Mouse (Mus musculus): ENCODE data around the gene Ehbp1.

Ehbp1 gene

DNA sequence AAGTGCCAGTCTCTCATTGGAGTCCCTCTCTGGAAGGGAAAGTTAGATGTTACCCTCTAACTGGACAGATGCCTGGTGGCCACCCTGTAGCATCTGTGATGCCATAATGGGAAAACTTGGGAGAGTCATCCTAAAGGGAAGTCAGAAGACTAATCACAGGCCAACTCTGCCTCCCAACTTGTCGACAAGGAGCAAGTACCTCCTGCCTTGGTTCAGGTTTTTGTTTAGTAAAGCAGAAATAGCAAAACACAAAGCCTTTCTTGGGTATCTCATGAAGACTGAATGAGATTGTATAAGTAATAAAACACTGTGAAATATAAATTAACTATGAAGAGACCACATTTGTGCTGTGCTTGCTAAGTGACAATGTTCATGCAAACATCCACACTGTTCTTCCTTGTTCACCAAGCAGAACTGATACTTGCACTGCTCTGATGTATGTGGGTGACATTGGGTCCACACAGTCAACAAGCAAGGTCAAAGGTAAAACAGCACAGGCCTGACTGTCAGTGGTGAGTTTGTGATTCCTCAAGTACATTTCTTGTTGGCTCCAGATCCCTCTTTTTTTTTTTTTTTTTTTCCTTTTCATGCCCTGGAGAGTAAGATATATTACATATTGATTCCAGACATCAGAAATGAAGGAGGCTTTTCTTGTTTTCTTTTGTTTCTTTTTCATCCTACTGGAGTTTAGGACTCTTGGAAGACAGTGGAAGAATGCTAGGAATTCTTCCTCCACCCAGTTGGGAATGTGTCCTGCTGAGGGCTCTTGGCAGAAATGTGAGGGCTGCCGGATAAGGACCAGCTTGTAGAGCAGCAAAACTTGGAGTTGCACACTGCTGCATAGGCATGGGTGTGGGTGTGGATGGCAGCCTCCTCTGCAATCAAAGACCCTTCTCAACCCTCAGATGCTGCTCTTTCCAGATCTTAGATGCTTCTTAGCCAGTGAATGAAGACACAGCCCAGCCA lies at the start of gene Ehbp1:
Ehbp1 (minus strand) TSS at position 51 of the 966 bp plus-strand sequence.
- DNase-seq, result peak; percentile 92

DNA sequence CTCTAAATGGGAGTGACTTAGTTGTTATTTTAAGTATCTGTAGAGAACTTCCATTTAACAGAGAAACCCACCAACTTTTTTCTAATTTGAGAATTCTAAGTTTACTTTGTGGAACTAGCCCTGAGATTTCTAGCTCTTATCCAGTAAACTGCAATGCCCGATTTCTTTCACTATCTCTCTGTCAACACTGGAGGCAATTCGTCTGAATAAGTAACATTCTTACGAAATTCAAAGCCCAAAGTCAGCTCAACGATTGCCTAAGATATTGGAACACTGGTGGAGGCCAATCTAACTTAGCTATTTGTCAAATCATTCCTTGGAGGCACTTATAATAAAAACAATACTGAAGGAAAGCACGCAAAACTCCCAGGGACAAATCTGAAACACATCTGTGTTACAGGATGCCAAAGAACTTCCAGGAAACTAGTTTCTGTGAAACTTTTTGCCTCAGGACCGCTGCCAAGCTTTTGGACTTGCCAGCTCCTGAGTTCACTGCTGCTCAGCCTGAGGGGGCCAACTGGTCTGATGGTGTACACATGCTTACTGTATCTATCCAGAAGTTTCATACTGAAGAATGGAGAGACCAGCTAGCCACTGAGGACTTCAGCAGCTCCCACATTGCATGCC lies 45.5 kb upstream of the Ehbp1 start:
- DNase-seq, result peak; percentile 96

GRCm38 (mm10) chr11:22383532-22383931 lies 41.4 kb upstream of the Ehbp1 start:
- DNase-seq, result no peak

DNA sequence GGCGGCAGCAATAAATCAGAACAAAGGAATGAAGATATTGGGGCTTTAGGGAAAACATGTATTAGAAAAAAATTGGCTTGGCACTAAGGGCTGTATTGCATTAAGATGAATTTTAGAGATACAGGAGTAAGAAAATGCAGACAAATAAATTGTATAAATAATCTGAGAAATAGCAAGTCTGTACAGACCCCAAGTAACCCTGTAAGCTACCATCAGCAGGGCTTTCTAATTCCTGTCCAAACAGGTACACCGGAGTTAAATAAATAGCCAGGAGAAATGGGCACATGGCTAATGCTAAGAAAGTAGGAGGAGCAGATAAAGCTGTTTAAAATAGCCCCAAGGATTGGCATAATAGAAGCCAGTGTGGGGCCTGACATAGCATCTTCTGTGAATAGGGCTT lies 32.7 kb upstream of the Ehbp1 start:
- DNase-seq, result no peak

DNA sequence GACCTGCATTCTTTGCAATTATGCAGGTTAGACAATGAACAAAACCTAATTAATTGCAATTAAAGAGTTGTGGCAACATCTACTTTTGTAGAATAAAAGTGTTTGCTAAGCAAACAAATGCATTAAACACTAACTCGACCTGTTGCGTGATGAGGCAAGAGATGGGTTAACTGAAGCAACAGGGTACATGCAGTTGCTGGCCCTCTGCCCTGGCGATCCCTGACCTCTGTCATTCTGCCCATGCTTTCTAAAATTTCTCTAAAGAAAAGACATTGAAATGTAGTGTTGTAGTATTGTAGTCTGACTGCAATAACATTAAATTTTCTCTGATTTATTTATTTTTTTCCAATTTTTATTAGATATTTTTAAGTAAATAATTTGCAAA lies 31.2 kb upstream of the Ehbp1 start:
- DNase-seq, result no peak

DNA sequence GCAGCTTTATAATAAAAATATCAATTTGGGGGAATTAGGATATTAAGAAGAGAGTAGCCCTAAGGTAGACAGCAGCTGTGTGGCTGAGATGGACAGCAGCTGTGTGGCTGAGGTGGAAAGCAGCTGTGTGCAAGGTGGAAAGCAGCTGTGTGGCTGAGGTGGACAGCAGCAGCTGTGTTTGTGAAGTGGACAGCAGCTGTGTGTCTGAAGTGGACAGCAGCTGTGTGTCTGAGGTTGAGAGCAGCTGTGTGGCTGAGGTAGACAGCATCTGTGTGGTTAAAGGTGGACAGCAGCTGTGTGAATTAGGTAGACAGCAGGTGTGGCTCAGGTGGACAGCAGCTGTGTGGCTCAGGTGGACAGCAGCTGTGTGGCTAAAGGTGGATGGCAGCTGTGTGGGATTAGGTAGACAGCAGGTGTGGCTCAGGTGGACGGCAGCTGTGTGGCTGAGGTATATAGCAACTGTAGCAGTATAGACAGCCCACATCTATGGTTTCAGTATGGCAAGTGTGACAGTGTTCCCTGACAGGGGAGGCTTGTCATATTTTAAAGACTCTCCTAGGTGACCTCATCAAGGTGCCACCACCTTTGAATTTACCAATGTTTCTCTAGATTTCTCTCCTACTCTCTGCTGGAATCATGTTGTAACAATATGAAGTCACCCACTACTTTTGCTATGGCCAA lies 30.7 kb upstream of the Ehbp1 start:
- DNase-seq, result no peak

GRCm38 (mm10) chr11:22369841-22370240 lies 27.7 kb upstream of the Ehbp1 start:
- no peak for DNase-seq

DNA sequence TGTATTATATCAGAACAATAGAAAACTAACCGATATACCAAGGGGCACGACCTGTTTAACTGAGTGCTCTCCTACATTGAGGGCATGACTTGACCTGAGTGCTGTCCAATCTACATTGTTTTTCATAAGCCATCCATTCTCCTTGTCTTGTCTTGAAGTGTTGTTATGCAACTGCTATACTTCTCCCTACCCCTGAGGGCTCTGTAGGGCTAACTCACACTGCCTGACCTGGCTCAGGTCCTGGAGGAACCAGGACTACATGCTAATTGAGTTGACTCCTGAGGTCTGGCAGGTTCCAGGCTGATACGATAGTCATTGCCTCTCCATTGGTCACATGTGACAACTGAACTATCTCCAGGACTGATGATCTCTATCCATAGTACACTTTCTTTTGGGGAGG lies 26.5 kb upstream of the Ehbp1 start:
- DNase-seq, result no peak

DNA sequence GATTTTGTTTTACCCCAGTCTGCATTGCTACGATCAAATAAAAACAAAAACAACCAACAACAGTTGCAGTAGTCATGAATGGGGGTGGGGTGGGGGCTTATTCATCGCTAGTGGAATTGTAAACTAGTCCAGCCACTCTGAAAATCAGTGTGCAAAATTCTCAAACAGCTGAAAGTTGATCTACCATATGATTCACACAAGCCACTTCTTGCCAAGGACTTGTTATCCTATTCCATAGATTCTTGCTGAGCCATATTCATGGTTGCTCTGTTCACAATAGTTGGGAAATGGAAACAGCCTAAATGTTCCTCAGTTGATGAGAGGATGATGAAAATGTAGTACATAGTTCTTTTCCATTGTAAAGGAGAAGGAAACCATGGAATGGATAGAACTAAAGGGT lies 24.4 kb upstream of the Ehbp1 start:
- no peak for DNase-seq

DNA sequence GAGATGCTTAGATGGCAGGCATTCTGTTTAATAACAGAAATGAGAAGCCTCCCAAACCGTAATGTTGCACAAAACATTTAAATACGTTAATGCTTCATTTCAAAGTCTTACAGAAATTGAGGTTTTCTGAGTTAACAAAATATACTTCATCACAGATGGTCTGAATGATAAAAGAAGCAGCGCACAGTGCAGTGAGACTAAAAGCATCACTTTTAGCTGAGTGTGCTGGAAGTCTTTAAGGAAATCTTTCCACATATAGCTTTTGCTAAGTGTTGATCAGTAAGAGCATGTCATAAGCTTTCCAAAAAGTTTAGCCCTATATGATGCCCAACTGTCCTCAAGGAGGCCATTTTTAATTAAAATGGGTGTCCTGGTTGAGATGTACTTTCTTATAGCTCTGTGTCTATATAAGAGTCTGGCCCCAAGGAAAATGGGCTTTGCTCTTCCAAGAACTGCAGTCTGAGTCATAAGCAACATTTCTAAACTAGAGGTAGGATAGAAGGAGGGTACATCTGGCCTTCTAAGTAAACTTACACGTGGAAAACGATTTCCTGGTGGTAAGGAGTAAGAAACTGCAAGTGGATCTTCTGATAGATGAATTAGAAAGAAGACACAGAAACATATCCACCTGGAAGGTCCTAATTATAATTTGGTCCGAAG lies 12.0 kb upstream of the Ehbp1 start:
- DNase-seq, result no peak

DNA sequence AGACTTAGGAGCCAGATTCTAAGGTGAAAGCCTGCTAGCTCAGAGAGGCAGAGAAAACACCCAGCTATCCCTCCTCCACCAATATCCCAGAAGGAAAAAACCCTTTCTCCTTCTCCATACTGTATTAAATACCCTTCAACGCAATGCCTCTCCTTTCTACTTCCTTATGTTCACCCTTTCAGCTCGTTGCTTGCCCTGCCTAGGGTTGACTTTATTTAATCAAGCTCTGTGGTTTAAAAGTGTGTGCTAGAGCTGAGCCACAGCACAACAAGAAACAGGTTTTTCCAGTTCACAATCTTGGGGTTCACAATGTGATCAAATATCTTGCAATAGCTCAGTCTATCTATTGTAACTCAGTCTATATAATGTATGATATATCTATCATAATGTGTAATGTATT lies 7.9 kb upstream of the Ehbp1 start:
- DNase-seq, result no peak

DNA sequence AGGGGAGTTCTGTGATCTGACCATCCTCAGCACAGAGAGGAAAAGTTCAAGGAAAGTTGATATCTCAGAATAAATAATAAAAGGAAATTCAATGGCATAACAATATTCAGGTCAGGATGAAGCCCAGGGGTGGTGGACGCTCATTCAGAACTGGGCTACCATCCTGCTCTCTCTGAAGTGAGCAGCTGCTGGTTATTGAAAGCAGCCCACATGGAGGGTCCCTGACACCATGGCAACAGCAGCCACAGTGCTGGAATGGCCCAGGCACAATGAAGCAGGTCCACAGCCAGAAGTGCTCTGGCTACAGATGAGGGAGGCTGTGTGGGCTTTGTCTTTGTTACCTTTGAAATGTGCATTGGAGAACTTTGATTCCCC lies 6.4 kb upstream of the Ehbp1 start:
- no peak for DNase-seq

DNA sequence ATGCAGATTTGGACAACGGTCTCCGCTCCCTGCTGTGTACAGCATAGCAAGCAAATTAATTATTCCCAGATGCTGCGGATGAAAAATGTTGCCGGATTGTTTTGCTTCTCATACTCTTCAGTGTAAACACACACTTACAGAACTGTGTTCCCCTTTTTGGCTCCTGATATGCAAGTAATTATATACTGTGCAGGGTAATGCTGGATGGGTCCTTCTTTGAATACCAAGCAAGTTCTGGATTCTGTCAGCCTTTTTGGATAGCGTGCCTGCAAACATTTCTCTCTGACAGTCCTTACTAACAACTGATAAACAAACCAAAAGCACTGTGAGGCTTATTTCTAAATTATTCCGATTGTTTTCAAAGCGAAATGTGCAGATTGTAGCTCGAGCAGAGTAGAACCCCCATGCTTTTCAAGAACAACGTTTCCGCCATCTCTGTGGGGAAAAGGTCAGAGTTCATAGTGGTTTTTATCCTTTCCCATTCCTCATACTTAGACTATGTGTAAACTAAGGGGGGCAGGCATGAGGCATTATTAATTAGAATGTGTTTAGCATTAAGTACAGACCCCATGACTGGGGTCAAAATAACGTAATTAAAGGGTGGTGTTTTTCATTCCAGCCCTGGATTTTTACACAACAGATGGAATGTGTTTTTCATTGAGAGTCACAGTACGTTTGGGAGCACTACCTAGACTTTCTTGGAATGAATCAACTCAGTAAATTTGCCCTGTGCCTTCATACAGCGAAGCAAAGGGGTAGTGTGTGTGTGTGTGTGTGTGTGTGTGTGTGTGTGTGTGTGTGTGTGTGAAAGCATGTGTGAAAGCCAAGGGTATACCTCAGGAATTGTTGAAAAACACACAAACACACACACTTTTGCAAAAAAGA lies 5.8 kb upstream of the Ehbp1 start:
- DNase-seq, result no peak

- DNase-seq, result no peak
These were observed 14.7 kb downstream of the Ehbp1 start for GRCm38 (mm10) chr11:22327302-22327910.

DNA sequence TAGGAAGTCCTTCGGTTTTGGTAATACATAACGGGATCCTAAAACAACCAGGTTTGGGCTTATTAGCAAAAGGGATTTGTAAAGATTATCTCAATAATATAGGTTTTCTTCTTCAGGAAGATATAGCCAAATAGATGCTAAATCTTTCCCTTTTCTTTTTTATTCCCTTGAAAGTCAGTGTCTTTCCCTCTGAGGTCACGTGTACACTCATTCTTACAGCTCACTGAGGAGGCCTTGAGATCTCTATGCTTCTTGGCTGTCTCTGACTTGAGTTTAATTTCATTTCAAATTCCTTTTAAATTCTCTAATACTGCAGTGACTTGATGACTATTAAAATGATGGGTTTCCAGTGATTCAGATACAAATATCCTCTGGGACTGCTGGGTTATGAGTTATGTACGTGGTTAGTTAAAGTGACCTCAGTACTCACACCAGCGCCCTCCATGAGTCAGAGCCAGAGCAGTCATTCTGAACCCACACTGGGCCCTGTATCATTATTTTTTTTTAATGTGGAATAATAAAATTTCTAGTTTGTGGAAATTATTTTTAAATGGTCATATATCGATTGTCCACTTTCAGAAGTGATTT lies 24.2 kb downstream of the Ehbp1 start:
- no peak for DNase-seq

DNA sequence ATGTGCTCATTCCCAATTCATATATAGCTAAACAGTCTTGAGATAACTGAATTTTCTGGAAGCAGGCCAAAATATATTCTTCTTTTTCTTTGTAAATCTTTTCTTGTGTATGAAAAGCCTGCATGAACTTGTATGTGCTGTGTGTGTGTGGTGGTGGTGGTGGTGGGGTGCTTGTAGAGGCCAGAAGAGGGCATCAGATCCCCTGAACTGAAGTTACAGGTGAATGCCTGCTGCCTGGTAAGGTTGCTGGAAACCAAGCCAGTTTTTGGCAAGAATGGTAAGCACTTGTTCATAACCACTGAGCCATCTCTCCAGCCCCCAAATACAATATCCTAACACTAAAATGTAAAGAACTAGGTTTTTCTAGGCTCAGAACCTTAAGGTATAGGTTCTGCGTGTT lies 26.3 kb downstream of the Ehbp1 start:
- no peak for DNase-seq

DNA sequence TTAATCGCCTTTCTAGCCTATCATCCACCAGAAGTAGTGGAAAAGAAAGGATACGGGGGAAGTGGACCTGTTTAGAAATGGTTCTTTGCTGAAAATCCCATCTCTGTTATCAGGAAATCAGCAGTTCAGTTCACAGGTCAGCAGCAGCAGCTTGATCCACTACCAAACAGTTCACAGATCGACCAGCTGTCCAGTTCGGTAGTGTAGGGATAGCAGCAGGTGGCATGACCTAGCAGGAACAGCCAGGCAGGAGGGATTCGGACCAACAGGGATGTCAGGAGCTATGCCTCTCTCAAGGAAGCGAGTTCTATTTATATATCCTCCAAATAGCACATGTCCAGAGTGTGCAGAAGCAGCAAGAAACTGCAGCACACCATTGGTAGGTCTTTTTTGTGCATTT lies 40.9 kb downstream of the Ehbp1 start:
- DNase-seq, result no peak

- DNase-seq, result no peak
These were observed 52.9 kb downstream of the Ehbp1 start for GRCm38 (mm10) chr11:22289164-22289563.

GRCm38 (mm10) chr11:22287513-22287900 lies 54.6 kb downstream of the Ehbp1 start:
- DNase-seq, result no peak

DNA sequence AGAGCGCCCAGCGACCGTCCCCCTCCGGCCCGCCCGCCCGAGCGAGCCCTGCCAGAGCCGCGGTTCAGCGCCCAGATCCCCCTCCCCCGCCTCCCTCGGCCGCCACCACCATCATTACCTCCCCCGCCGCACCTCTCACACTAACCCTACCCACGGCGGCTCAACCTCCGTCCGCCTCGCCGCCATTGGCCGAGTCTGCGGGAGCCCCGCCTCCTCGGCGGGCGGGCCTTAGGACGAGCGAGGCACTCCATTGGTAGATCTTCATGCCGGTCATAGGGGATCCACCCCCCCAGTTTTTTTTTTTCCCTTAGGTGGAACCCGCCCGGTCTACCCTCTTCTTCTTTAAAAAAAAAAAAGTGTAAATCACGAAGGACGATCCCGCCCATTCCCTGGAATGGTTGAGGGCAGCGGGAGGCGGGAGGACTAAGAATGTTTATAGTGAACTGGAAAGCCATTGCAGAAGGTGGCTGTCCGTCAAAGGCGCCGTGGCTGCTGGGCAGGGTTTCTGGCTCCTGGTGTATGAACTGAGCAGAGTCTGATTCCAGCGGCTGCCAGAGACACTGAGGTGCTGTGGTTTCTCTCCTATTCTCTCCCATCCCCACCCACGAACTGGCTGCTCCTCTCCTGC lies 55.1 kb downstream of the Ehbp1 start:
- peak; percentile 100 for DNase-seq

GRCm38 (mm10) chr11:22286371-22286872 lies 55.7 kb downstream of the Ehbp1 start:
- peak; percentile 96 for DNase-seq

Measured in heart, adult 11 months (tissue).